Mouse (Mus musculus) C2C12 (cell line): Measurements from ENCODE around the gene Nepro. TPM values are rescaled to one million over a fixed set of nuclear protein-coding genes. Genes with fewer than 3 reads are reported as not detected.
A peak's percentile ranks its signal among the peaks of the same experiment; 100 is the strongest.

Experiments used
- H3K27me3 ChIP-seq: one replicate; pipeline ENCODE4 v1.6.1; 2011; ENCODE audit not compliant: control insufficient read depth, insufficient read depth, insufficient read length
- H3K36me3 ChIP-seq: one replicate; pipeline ENCODE4 v1.6.1; 2011; ENCODE audit not compliant: control insufficient read depth, insufficient read depth
- H3K4me3 ChIP-seq: one replicate; pipeline ENCODE4 v1.5.1; 2011; ENCODE audit warnings: mild to moderate bottlenecking, control low read depth; ENCODE audit not compliant: poor library complexity, insufficient read depth, severe bottlenecking
- H3K79me2 ChIP-seq: one replicate; pipeline ENCODE4 v1.6.1; 2011; ENCODE audit not compliant: control insufficient read depth, insufficient read depth
- H3K79me3 ChIP-seq: one replicate; pipeline ENCODE4 v1.6.1; 2011; ENCODE audit warnings: low read depth, control low read depth
- H3ac ChIP-seq: one replicate; pipeline ENCODE3; 2011; ENCODE audit warnings: low read depth; ENCODE audit not compliant: control insufficient read depth, insufficient read length
- CEBPB ChIP-seq: IDR thresholded peaks from one replicate; pipeline ENCODE4 v1.6.1; 2011; ENCODE audit warnings: low read depth, mild to moderate bottlenecking, control low read depth, moderate library complexity
- CTCF ChIP-seq: IDR thresholded peaks from one replicate; pipeline ENCODE4 v1.5.1; 2011; ENCODE audit not compliant: control insufficient read depth, insufficient read depth, insufficient read length
- FOSL1 ChIP-seq: IDR thresholded peaks from one replicate; pipeline ENCODE4 v1.8.0; 2011; ENCODE audit warnings: mild to moderate bottlenecking, low read length; ENCODE audit not compliant: poor library complexity, insufficient read depth, severe bottlenecking
- MAX ChIP-seq: IDR thresholded peaks from one replicate; pipeline ENCODE4 v1.6.1; 2011; ENCODE audit warnings: mild to moderate bottlenecking, control low read depth
- MYOD1 ChIP-seq: IDR thresholded peaks from one replicate; pipeline ENCODE4 v1.6.1; 2011; ENCODE audit warnings: low read depth; ENCODE audit not compliant: control insufficient read depth, insufficient read length
- MYOG ChIP-seq: IDR thresholded peaks from one replicate; pipeline ENCODE4 v1.6.1; 2011; ENCODE audit not compliant: control insufficient read depth, insufficient read length; ENCODE audit errors: extremely low read depth
- USF1 ChIP-seq: IDR thresholded peaks from one replicate; pipeline ENCODE4 v1.6.1; 2011; ENCODE audit warnings: low read depth, mild to moderate bottlenecking, control low read depth, moderate library complexity
- polyA plus RNA-seq: library from polyadenylated mRNA; unstranded; fragments of >200 nt; fragmentation: generic; extraction: Trizol; gene quantifications from one replicate; pipeline ENCODE4 v1.2.1, GENCODE M21; 2012; ENCODE audit warnings: missing spikeins

The Nepro gene
- polyA plus RNA-seq, 1 experiment, result 11.0 TPM

DNA sequence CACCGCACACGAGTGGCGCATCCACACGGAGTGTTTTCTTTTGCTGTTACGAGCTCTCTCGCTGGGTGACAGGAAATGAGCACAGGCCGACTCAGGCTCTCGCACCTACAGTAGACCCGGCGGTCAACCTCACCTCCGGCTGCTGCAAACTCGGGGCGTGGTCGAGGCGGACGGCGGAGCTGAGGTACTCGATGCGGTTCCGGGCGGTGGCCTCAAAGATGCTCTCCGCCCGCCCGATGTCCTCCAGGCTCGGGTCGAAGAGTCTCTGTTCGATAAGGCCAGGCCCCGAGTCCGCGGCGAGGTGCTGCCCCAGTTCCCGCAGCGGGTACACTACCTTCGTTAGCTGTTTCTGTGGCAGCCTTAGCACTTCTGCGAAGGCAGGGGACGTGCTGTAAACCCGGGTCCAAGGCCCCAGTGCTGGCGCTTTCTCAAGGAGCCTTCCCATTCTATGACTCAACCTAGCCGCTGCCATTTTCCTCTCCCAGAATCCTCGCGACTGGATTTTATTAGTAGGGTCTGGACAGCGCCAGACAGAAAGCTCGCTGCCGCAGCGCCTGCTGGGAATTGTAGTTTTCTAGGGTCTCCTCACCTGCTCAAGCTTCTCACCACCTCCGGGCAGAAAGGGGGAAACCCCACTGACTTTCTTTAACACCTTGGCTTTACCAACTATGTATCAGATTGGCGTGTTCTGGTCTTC is 21.9 kb downstream of the Nepro start, which contains the start of gene Gtpbp8:
Gene Gtpbp8 (minus strand): TSS at position 498 of the 697 bp plus-strand sequence.
- Histone ChIP-seq H3K79me2 (peaks cover 27% of the 10 kb centered on the region), H3ac (peak within 1 kb of the TSS; percentile 88), H3K36me3 (peaks cover 16% of the 10 kb centered on the region), H3K79me3 (peaks cover 14% of the 10 kb centered on the region), H3K27me3 (no peaks in the 10 kb centered on the region), H3K4me3 (peak within 1 kb of the TSS; percentile 76)
- TF ChIP-seq CEBPB, result no peak
- TF ChIP-seq USF1, result no peak
- TF ChIP-seq MAX, result no peak
- no peak for TF ChIP-seq MYOD1
- no peak for TF ChIP-seq CTCF
- no peak for TF ChIP-seq FOSL1

DNA sequence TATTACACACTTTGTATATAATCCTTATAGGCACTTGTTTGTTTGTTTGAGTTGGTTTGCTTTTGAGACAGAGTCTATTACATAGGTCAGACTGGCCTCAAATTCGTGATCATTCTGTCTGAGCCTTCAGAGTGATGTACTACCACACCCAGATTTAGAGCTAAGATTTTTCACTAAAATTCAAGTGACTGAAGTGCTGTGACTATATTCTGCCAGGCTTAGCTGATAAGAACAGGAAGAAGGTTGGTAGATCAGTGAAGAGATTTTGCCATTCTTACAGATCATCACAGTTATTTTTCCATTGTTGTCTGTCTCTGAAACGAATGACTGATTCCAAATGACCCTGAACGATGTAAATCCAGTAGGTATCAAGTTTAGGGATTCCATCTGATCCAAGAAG is 23.9 kb downstream of the Nepro start:
- Histone ChIP-seq H3K79me2 (peaks cover 27% of the 10 kb centered on the region), H3K27me3 (no peaks in the 10 kb centered on the region), H3K36me3 (peaks cover 6% of the 10 kb centered on the region), H3K79me3 (peaks cover 13% of the 10 kb centered on the region), H3ac (no peak overlapping the region), H3K4me3 (no peak overlapping the region)
- TF ChIP-seq CEBPB (no peak), USF1 (no peak), CTCF (no peak), MYOG (no peak), MAX (no peak), FOSL1 (no peak), MYOD1 (no peak)

DNA sequence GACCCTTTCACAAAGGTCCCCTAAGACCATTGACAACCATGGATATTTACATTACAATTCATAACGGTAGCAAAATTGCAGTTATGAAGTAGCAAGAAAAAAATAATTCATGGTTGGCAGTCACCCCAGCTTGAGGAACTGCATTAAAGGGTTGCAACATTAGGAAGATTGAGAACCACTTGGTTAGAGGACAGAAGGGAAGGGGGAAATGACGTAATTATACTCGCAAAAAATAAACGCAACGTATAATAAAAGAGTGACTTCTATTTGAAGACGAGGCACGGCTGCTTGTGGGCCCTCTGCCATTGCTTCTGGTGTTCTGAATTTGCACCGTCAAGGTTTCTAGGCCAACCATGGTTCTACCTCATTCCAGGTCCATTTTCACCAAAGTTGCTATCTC is 33.6 kb downstream of the Nepro start:
- H3K79me3 ChIP-seq, result no peaks in the 10 kb centered on the region
- H3ac ChIP-seq, result no peak overlapping the region
- no peaks in the 10 kb centered on the region for H3K36me3 ChIP-seq
- no peak for TF ChIP-seq MAX
- no peak for TF ChIP-seq FOSL1
- TF ChIP-seq CEBPB, result no peak
- TF ChIP-seq USF1, result no peak
- TF ChIP-seq MYOD1, result no peak
- TF ChIP-seq MYOG, result no peak
- H3K27me3 ChIP-seq, result no peaks in the 10 kb centered on the region
- H3K79me2 ChIP-seq, result no peaks in the 10 kb centered on the region
- no peak overlapping the region for H3K4me3 ChIP-seq

DNA sequence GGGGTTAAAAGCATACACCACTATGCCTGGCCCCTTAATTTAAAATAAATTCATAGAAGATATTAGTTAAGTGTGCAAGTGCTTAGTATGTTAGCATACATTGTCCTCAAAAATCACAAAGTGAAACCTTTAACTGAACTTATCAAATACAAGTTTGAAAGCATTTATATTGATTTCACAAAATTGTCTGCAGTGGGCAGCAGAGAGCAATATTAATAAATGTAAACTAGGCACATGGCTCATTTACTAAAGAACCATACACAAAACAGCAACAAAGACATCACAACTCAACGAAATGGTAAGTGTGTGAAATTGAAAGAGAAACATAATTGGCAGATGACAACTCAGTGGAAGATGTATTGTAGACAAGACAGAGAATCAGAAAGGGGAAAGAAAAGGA is 37.7 kb downstream of the Nepro start:
- Histone ChIP-seq H3ac (no peak overlapping the region), H3K79me2 (no peaks in the 10 kb centered on the region), H3K27me3 (no peaks in the 10 kb centered on the region), H3K79me3 (no peaks in the 10 kb centered on the region), H3K36me3 (no peaks in the 10 kb centered on the region), H3K4me3 (no peak overlapping the region)
- no peak for TF ChIP-seq CTCF
- no peak for TF ChIP-seq USF1
- no peak for TF ChIP-seq MYOD1
- no peak for TF ChIP-seq MYOG
- no peak for TF ChIP-seq FOSL1
- no peak for TF ChIP-seq CEBPB
- TF ChIP-seq MAX, result no peak

DNA sequence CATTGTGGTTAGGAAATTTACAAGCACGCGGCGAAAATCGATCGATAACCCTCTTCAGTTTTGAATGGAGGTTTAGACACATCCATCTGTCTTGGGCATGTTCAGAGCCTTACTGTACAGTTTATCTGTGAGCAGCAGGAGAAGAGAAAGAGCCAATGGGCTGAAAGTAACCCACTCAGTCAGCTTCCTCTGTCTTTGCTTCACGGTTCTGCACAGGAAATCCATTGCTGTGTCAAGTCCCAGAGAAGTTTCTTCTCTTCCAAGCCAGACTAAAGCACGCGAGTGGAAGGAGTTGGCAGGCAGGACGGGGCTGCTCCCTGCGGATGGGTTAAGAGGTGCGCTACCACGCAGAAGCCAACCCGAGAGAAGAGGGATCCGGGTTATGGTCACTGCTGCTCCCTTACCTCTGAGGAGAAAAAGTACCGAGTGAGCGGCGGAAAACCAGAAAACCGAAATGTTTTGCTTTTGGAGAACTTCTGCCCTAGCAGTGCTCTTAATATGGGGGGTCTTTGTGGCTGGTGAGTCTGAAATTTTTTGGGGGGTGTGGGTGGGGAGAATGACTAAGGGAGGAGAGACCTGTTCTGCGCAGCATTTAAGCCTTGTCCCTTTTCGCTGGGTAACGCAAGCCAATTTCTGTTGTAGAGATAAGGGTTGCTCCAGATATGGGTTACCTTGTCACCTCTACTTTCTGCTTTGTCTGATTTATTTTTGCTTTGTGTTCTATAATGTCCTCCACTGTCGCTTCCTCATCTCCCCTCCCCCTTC is 41.6 kb downstream of the Nepro start, which contains the start of gene Cd200r1:
Gene Cd200r1 (plus strand): TSS at position 182 of the 765 bp plus-strand sequence.
- no peaks in the 10 kb centered on the region for H3K79me2 ChIP-seq
- H3ac ChIP-seq, result no peak within 1 kb of the TSS

More for the DNA sequence above, 41.6 kb downstream of the Nepro start, which contains the start of gene Cd200r1:
- no peaks in the 10 kb centered on the region for H3K36me3 ChIP-seq
- H3K27me3 ChIP-seq, result no peaks in the 10 kb centered on the region
- H3K79me3 ChIP-seq, result no peaks in the 10 kb centered on the region
- H3K4me3 ChIP-seq, result no peak within 1 kb of the TSS
- no peak for TF ChIP-seq USF1
- no peak for TF ChIP-seq MYOD1
- TF ChIP-seq MYOG, result no peak
- no peak for TF ChIP-seq CEBPB
- no peak for TF ChIP-seq MAX
- no peak for TF ChIP-seq CTCF
- TF ChIP-seq FOSL1, result no peak
